Mouse (Mus musculus): ENCODE measurements around the gene Ms4a12.

- TF ChIP-seq EP300 (IDR thresholded peaks at IDR 0.05; ENCODE audit: low read depth) (no peak), CTCF (IDR thresholded peaks at IDR 0.05; ENCODE audit: low read depth) (no peak)
These were observed 48.0 kb upstream of the Ms4a12 start for GRCm38 (mm10) chr19:11280223-11280622.

All from liver, postnatal 0 days (tissue).